Mouse (Mus musculus): ENCODE data around the gene Brd1.

- no peak for TF ChIP-seq CTCF (IDR thresholded peaks at IDR 0.05; ENCODE audit: low read depth)
- TF ChIP-seq EP300 (IDR thresholded peaks at IDR 0.05; ENCODE audit: low read depth): no peak
Observed at GRCm38 (mm10) chr15:88755761-88756160, 21.7 kb upstream of the Brd1 start.

Measured in liver, postnatal 0 days (tissue).